Mouse (Mus musculus) ES-E14 (cell line): Measurements from ENCODE around the gene Wfdc13.

ENCODE experiments used
- HCFC1 ChIP-seq: IDR thresholded peaks from 2 replicates; pipeline ENCODE4 v1.6.1; 2012; ENCODE audit warnings: low read length, inconsistent platforms, borderline replicate concordance; ENCODE audit not compliant: insufficient read depth
- ZC3H11A ChIP-seq: IDR thresholded peaks from 2 replicates; pipeline ENCODE4 v1.6.1; 2012; ENCODE audit warnings: low read depth, mild to moderate bottlenecking, inconsistent platforms, low read length, borderline replicate concordance
- ZNF384 ChIP-seq: IDR thresholded peaks from 2 replicates; pipeline ENCODE4 v1.6.1; 2012; ENCODE audit warnings: low read depth, low read length, inconsistent platforms

GRCm38 (mm10) chr2:164705328-164705727, 20.4 kb downstream of the Wfdc13 start:
- TF ChIP-seq ZC3H11A, result no peak
- no peak for TF ChIP-seq HCFC1
- no peak for TF ChIP-seq ZNF384
